Mouse (Mus musculus) MEL (cell line): ENCODE measurements around the gene Gm37240. TPM values are rescaled to one million over a fixed set of nuclear protein-coding genes. Genes with fewer than 3 reads are reported as not detected.

Source experiments
- DNase-seq: peaks from one replicate; pipeline ENCODE4 v3.0.0; 2011; ENCODE audit warnings: low read depth, low spot score
- H3K27ac ChIP-seq: 2 replicates; pipeline ENCODE4 v1.5.1; 2012; ENCODE audit warnings: low read depth, mild to moderate bottlenecking, control low read depth, low read length, moderate library complexity; ENCODE audit not compliant: control insufficient read depth
- H3K27me3 ChIP-seq, 2 experiments: fragments of 150-350 bp in 1 of 2; sonication (generic) in 1 of 2; 2 replicates each; pipeline ENCODE4 v1.6.1; 2012; ENCODE audit warnings: low read length in 2 of 2, mild to moderate bottlenecking in 2 of 2, improper control_type of control experiment in 1 of 2, moderate library complexity in 1 of 2; ENCODE audit not compliant: insufficient read depth in 2 of 2, control insufficient read depth in 1 of 2
- H3K36me3 ChIP-seq, 2 experiments: 2 replicates each; pipeline ENCODE4 v1.6.1; 2012 to 2014; ENCODE audit warnings: low read length in 2 of 2, improper control_type of control experiment in 1 of 2, inconsistent platforms in 1 of 2, mild to moderate bottlenecking in 1 of 2; ENCODE audit not compliant: insufficient read depth in 2 of 2, control insufficient read depth in 1 of 2
- H3K4me1 ChIP-seq, 2 experiments: fragments of 150-350 bp in 1 of 2; sonication (generic) in 1 of 2; 2 replicates each; pipeline ENCODE4 v1.6.1; 2012; ENCODE audit warnings: low read length in 2 of 2, improper control_type of control experiment in 1 of 2, mild to moderate bottlenecking in 1 of 2; ENCODE audit not compliant: insufficient read depth in 2 of 2, control insufficient read depth in 1 of 2
- H3K4me3 ChIP-seq, 2 experiments: fragments of 150-350 bp in 1 of 2; sonication (generic) in 1 of 2; 2 replicates each; pipeline ENCODE4 v1.5.1; 2012; ENCODE audit warnings: low read depth in 2 of 2, low read length in 2 of 2, mild to moderate bottlenecking in 2 of 2, moderate library complexity in 2 of 2, control low read depth in 1 of 2, improper control_type of control experiment in 1 of 2; ENCODE audit not compliant: control insufficient read depth in 1 of 2, insufficient read depth in 1 of 2
- H3K79me2 ChIP-seq: 2 replicates; pipeline ENCODE4 v1.6.1; 2012; ENCODE audit warnings: mild to moderate bottlenecking, low read length, moderate library complexity; ENCODE audit not compliant: control insufficient read depth, poor library complexity, insufficient read depth
- H3K9ac ChIP-seq: 2 replicates; pipeline ENCODE4 v1.6.1; 2012; ENCODE audit warnings: low read depth, mild to moderate bottlenecking, control low read depth, low read length, moderate library complexity; ENCODE audit not compliant: control insufficient read depth, poor library complexity, severe bottlenecking
- H3K9me3 ChIP-seq: fragments of 150-350 bp; sonication (generic); replicated peaks from 2 replicates; pipeline ENCODE4 v1.6.1; 2012; ENCODE audit warnings: mild to moderate bottlenecking, low read length, improper control_type of control experiment, moderate library complexity; ENCODE audit not compliant: insufficient read depth
- BHLHE40 ChIP-seq: IDR thresholded peaks from 2 replicates; pipeline ENCODE4 v1.6.1; 2012; ENCODE audit warnings: low read depth, mild to moderate bottlenecking, inconsistent platforms, low read length, improper control_type of control experiment, borderline replicate concordance
- CHD1 ChIP-seq: IDR thresholded peaks from 2 replicates; pipeline ENCODE4 v1.6.1; 2012; ENCODE audit warnings: low read depth, mild to moderate bottlenecking, inconsistent platforms, low read length, improper control_type of control experiment
- CTCF ChIP-seq, 3 experiments: IDR thresholded peaks in 2 of 3; conservative IDR thresholded peaks in 1 of 3; 2 replicates each; pipeline ENCODE4 v1.5.1; 2011 to 2012; ENCODE audit warnings: low read length in 3 of 3, low read depth in 2 of 3, mild to moderate bottlenecking in 2 of 3, improper control_type of control experiment in 1 of 3, inconsistent platforms in 1 of 3, mixed read lengths in 1 of 3, moderate library complexity in 1 of 3; ENCODE audit not compliant: control insufficient read depth in 1 of 3, insufficient read depth in 1 of 3, poor library complexity in 1 of 3, severe bottlenecking in 1 of 3
- E2F4 ChIP-seq: IDR thresholded peaks from 2 replicates; pipeline ENCODE4 v1.6.1; 2011; ENCODE audit warnings: low read depth, low read length, improper control_type of control experiment, borderline replicate concordance
- EP300 ChIP-seq, 2 experiments: IDR thresholded peaks; 2 replicates each; pipeline ENCODE4 v1.6.1; 2011; ENCODE audit warnings: improper control_type of control experiment in 2 of 2, low read length in 2 of 2, low read depth in 1 of 2, mild to moderate bottlenecking in 1 of 2
- ETS1 ChIP-seq: IDR thresholded peaks from 2 replicates; pipeline ENCODE4 v1.6.1; 2012; ENCODE audit warnings: low read depth, mild to moderate bottlenecking, inconsistent platforms, low read length, improper control_type of control experiment, moderate library complexity
- GABPA ChIP-seq: IDR thresholded peaks from 2 replicates; pipeline ENCODE4 v1.6.1; 2012; ENCODE audit warnings: low read depth, mild to moderate bottlenecking, inconsistent platforms, low read length, improper control_type of control experiment, moderate library complexity
- JUND ChIP-seq: IDR thresholded peaks from 2 replicates; pipeline ENCODE4 v1.6.1; 2011; ENCODE audit warnings: low read depth, mild to moderate bottlenecking, improper control_type of control experiment, low read length
- MAFK ChIP-seq: IDR thresholded peaks from 2 replicates; pipeline ENCODE4 v1.6.1; 2011; ENCODE audit warnings: low read depth, mild to moderate bottlenecking, low read length, improper control_type of control experiment, borderline replicate concordance
- MAX ChIP-seq: IDR thresholded peaks from 2 replicates; pipeline ENCODE4 v1.6.1; 2011; ENCODE audit warnings: low read length, improper control_type of control experiment
- MEF2A ChIP-seq: IDR thresholded peaks from 2 replicates; pipeline ENCODE4 v1.6.1; 2014; ENCODE audit warnings: low read depth, mild to moderate bottlenecking, inconsistent platforms, low read length, improper control_type of control experiment; ENCODE audit not compliant: poor library complexity, insufficient replicate concordance, severe bottlenecking; ENCODE audit errors: extremely low read depth
- MXI1 ChIP-seq: IDR thresholded peaks from 2 replicates; pipeline ENCODE4 v1.6.1; 2011; ENCODE audit warnings: mild to moderate bottlenecking, low read depth, low read length, improper control_type of control experiment
- MYB ChIP-seq: IDR thresholded peaks from 2 replicates; pipeline ENCODE4 v1.6.1; 2011; ENCODE audit warnings: mild to moderate bottlenecking, low read depth, low read length, improper control_type of control experiment
- MYC ChIP-seq: IDR thresholded peaks from 2 replicates; pipeline ENCODE4 v1.6.1; 2011; ENCODE audit warnings: low read depth, mild to moderate bottlenecking, low read length, improper control_type of control experiment, moderate library complexity
- POLR2A ChIP-seq, 2 experiments: IDR thresholded peaks; 2 replicates each; pipeline ENCODE4 v1.6.1; 2011 to 2012; ENCODE audit warnings: low read length in 2 of 2, mild to moderate bottlenecking in 2 of 2, control low read depth in 1 of 2, improper control_type of control experiment in 1 of 2, low read depth in 1 of 2, moderate library complexity in 1 of 2; ENCODE audit not compliant: control insufficient read depth in 1 of 2, insufficient read depth in 1 of 2, poor library complexity in 1 of 2
- POLR2AphosphoS2 ChIP-seq: IDR thresholded peaks from 2 replicates; pipeline ENCODE4 v1.6.1; 2011; ENCODE audit warnings: low read length, improper control_type of control experiment
- POLR2AphosphoS5 ChIP-seq: IDR thresholded peaks from 2 replicates; pipeline ENCODE4 v1.6.1; 2012; ENCODE audit warnings: low read depth, borderline replicate concordance, mild to moderate bottlenecking, inconsistent platforms, low read length, moderate library complexity, mixed read lengths
- RCOR1 ChIP-seq: IDR thresholded peaks from 2 replicates; pipeline ENCODE4 v1.6.1; 2012; ENCODE audit warnings: low read depth, mild to moderate bottlenecking, inconsistent platforms, low read length, improper control_type of control experiment
- SMC3 ChIP-seq: IDR thresholded peaks from 2 replicates; pipeline ENCODE4 v1.6.1; 2011; ENCODE audit warnings: low read depth, low read length, improper control_type of control experiment
- TBP ChIP-seq: IDR thresholded peaks from 2 replicates; pipeline ENCODE4 v1.8.0; 2011; ENCODE audit warnings: low read depth, low read length, improper control_type of control experiment
- UBTF ChIP-seq: IDR thresholded peaks from 2 replicates; pipeline ENCODE4 v1.6.1; 2012; ENCODE audit warnings: low read depth, mild to moderate bottlenecking, inconsistent platforms, low read length, improper control_type of control experiment, moderate library complexity, borderline replicate concordance; ENCODE audit not compliant: insufficient read depth
- USF2 ChIP-seq, 2 experiments: IDR thresholded peaks; 2 replicates each; pipeline ENCODE4 v1.6.1; 2011 to 2012; ENCODE audit warnings: improper control_type of control experiment in 2 of 2, low read length in 2 of 2, borderline replicate concordance in 1 of 2, inconsistent platforms in 1 of 2, low read depth in 1 of 2, mild to moderate bottlenecking in 1 of 2; ENCODE audit not compliant: insufficient read depth in 1 of 2
- ZKSCAN1 ChIP-seq: IDR thresholded peaks from 2 replicates; pipeline ENCODE4 v1.6.1; 2012; ENCODE audit warnings: low read depth, mild to moderate bottlenecking, inconsistent platforms, low read length, improper control_type of control experiment, moderate library complexity
- ZMIZ1 ChIP-seq: IDR thresholded peaks from 2 replicates; pipeline ENCODE4 v1.6.1; 2012; ENCODE audit warnings: low read depth, mild to moderate bottlenecking, inconsistent platforms, low read length, improper control_type of control experiment, moderate library complexity
- polyA plus RNA-seq, 2 experiments: library from polyadenylated mRNA; stranded (reverse) in 1 of 2; unstranded in 1 of 2; fragments of >175 nt in 1 of 2; fragments of >200 nt in 1 of 2; gene quantifications; 2 replicates each; pipeline versions ENCODE4 v1.2.1 to v1.2.4; 2012; ENCODE audit warnings: low replicate concordance in 2 of 2, low read depth in 1 of 2; ENCODE audit not compliant: insufficient read length in 2 of 2, insufficient read depth in 1 of 2, missing spikeins in 1 of 2
- total RNA-seq: library from RNA; depleted of rRNA; stranded (reverse); fragments of 300-350 nt; gene quantifications from 2 replicates; pipeline ENCODE4 v1.2.3, GENCODE M21; 2012

The Gm37240 gene
- total and polyA plus RNA-seq, 3 experiments, result 0.04 TPM; not detected in 2

DNA sequence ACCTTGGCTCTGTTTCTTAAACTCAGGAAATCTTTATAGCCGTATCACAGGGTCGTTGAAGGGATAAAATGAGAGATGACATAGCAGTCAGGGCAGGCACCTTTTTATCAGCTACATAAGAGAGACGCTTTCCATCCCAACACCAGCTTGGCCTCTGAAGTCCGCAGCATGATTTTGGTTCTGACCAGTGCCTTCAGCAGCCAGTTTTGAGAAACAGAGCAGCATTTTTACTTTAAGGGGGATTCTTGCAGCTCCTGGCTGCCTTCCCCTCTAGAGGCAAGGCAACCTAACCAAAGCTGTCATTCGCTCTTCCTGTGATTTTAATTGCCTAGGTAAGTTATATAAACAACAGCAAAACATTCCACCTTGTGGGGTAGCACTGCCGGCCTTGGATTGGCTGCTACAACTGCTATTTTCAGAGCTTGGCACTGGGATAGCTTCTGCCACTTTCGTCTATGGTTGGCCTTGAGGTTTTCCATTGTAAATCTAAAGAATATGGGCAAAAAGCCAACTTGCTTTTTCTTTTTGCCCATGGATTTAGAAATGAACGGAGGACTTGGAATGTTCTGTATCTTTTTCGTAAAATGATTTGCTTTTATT lies 674.5 kb downstream of the Gm37240 start:
- TF ChIP-seq E2F4 (no peak), TBP (no peak), UBTF (no peak), ETS1 (no peak), ZKSCAN1 (no peak), ZMIZ1 (no peak), USF2 (IDR thresholded peaks at IDR 0.05; ENCODE audit: borderline replicate concordance in 1 of 2, insufficient read depth in 1 of 2, low read depth in 1 of 2, low read length in 2 of 2) (no peak), POLR2AphosphoS2 (no peak), JUND (no peak), CTCF (IDR thresholded peaks at IDR 0.05 in 2 of 3, conservative IDR thresholded peaks at IDR 0.05 in 1 of 3; ENCODE audit: control insufficient read depth in 1 of 3, insufficient read depth in 1 of 3, low read depth in 2 of 3, low read length in 3 of 3, poor library complexity in 1 of 3, severe bottlenecking in 1 of 3) (no peak), MXI1 (no peak)
- TF ChIP-seq, all 39 proteins: peak for 0
- H3K27me3 ChIP-seq, result no peaks in the 10 kb centered on the region

DNA sequence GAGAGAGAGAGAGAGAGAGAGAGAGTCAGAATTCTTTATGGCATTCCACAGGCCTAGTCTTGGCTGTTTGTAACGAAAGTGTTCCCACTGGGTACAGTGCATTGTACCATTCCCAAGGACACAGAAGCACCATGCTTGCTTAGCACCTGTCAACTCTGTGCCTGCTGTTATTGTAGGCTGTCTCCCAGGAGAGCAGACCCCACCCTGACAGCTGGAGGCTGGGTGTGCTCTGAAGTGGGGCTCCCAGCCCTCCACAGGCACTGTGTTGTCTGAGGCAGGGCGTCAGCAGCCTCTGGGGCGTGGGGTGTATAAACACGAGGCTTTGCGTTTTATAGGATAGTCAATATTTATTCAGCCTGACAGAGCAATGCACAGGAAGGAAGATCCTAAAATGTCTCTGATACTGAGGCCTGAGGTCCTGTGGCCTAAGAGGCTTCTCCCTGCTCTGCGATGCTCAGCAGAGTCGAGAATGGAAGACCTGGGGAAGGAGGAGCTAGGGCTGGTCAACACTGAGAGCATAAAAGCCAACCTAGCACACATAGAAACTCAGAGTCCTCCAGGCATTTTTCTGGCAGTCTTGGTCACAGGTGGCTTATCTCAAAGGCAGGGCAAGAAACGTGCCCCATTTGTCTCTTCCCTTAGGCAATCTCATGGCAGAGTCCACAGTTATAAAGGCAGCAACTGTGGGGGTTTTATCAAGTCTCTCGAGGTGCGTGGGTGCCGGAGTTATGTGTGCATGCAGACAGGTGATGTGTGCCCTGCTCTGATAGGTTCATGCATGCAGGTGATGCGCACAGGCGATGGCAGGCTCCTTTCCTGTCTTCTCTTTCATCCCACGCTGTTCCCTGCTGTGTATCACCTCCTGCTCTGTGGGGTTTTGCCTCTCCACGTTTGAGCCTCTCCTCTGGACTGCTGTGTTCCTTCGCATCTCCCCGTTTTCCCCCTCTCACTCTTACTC lies 677.2 kb downstream of the Gm37240 start:
- DNase-seq, result no peak
- H3K9ac ChIP-seq, result no peak overlapping the region
- H3K36me3 ChIP-seq, result no peaks in the 10 kb centered on the region
- H3K4me1 ChIP-seq, result no peaks in the 10 kb centered on the region
- TF ChIP-seq MAX (no peak), MEF2A (no peak), MYB (no peak), SMC3 (no peak), EP300 (IDR thresholded peaks at IDR 0.05; ENCODE audit: low read depth in 1 of 2, low read length in 2 of 2) (no peak), USF2 (IDR thresholded peaks at IDR 0.05; ENCODE audit: borderline replicate concordance in 1 of 2, insufficient read depth in 1 of 2, low read depth in 1 of 2, low read length in 2 of 2) (no peak), CHD1 (no peak), MYC (no peak), GABPA (no peak), POLR2A (IDR thresholded peaks at IDR 0.05; ENCODE audit: control insufficient read depth in 1 of 2, insufficient read depth in 1 of 2, low read depth in 1 of 2, low read length in 2 of 2, poor library complexity in 1 of 2) (no peak), BHLHE40 (no peak), POLR2AphosphoS5 (no peak), RCOR1 (no peak), CTCF (IDR thresholded peaks at IDR 0.05 in 2 of 3, conservative IDR thresholded peaks at IDR 0.05 in 1 of 3; ENCODE audit: control insufficient read depth in 1 of 3, insufficient read depth in 1 of 3, low read depth in 2 of 3, low read length in 3 of 3, poor library complexity in 1 of 3, severe bottlenecking in 1 of 3) (no peak), MAFK (no peak)
- no peaks in the 10 kb centered on the region for H3K79me2 ChIP-seq
- H3K27me3 ChIP-seq, result no peaks in the 10 kb centered on the region
- no peak overlapping the region for H3K27ac ChIP-seq
- no peaks in the 10 kb centered on the region for H3K9me3 ChIP-seq
- H3K4me3 ChIP-seq, result no peak overlapping the region

More for the DNA sequence above, 674.5 kb downstream of the Gm37240 start:
- no peak for DNase-seq
- H3K36me3 ChIP-seq, result no peaks in the 10 kb centered on the region
- H3K27ac ChIP-seq, result no peak overlapping the region
- H3K4me3 ChIP-seq, result no peak overlapping the region
- H3K9me3 ChIP-seq, result no peaks in the 10 kb centered on the region
- no peak overlapping the region for H3K9ac ChIP-seq
- no peaks in the 10 kb centered on the region for H3K4me1 ChIP-seq
- H3K79me2 ChIP-seq, result no peaks in the 10 kb centered on the region
